Mouse (Mus musculus): Measurements from ENCODE around the gene Dydc2.
A peak's percentile ranks its signal among the peaks of the same experiment; 100 is the strongest.
"Not testable (repeated sequence)": the region's sequence is repeated elsewhere in the genome, so short reads cannot be mapped to it uniquely, and the experiment has no call there.

Dydc2 gene

DNA sequence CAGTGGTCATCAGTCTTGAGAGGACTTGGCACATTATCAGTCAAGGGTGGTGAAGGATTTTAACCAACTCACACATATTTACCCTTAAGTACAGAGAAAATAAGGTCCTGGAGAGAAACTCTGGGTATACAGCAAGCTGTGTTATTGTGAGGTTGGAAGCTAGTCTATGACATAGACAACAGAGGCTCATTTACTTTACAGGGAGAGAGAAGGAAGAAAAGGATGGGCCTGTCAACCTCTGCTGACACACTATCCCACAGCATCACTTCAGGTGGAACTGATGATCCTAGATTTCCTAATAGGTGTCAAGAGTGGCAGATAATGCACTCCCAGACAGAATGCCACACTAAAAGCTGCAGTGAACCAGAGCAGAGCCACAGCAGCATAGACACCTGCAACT lies at the start of gene Dydc2:
Gene Dydc2, minus strand, starts transcription at position 101 of the 400 bp plus-strand sequence.
- DNase-seq (ENCODE audit: low read depth, low spot score): no peak

DNA sequence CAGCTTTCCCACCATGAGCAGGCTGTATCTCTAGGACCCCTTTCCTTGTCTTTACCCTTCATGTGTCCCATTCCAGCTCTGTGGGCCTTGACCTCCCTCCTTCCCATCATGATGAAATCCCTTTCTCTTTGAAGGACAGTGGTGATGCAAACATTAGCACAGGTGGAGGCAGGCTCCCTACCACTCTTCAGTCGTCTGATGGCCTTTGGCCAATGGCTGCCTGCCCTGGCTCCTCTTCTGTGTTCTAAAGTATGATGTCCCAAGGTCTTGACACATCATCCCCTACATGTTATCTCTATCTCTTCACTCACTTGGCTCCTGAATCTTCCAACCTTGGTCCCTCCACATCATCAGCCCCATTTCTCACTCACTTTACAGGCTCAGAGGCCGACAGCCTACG lies 47.3 kb upstream of the Dydc2 start:
- DNase-seq (ENCODE audit: low read depth, low spot score): no peak

DNA sequence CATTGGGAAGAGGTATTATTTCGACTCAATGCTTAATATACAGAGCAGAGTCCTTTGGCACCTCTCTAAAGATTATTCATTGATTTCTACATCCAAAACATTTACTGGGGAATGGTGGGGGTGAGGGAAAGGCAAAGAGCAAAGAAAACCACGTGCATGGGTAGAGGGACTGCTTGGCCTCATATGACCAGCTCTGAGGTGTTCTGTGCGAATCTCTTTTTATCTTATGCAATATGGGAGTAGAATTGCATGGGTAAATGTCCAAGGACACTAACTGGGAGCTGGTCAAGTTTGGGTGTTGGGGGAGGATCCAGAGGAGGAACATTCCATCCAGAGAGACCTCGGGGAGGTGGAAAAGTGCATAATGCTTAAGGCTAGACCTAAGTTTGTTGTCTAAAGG lies 43.9 kb upstream of the Dydc2 start:
- DNase-seq (ENCODE audit: low read depth, low spot score): no peak

DNA sequence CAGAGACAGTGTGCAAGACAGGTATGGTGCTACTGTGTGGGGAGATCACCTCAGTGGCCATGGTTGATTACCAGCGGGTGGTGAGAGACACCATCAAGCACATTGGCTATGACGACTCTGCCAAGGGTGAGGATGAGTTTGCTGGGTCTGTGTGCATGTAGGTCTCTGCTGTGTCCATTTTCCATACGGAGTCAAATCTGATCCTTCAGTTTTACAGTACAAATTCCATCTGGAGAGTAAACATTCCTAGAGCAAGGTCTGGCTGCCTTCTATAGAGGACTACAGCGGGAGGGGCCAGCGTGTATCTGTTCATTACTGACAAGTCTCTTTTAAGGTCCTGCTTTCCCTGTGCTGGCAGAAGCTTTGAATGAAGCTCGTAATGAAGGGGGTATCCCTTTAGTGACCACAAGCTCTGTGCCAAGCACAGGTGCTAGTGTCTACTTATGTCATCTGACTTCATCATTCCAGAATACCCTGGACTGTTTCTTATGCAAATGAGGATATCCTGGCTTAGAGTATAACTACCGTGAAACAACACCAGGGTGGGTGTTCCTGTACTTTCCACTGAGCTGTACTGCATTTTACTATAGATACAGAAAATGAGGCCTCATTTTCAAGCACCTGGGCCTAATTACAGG lies 42.1 kb upstream of the Dydc2 start:
- DNase-seq (ENCODE audit: low read depth, low spot score): no peak

DNA sequence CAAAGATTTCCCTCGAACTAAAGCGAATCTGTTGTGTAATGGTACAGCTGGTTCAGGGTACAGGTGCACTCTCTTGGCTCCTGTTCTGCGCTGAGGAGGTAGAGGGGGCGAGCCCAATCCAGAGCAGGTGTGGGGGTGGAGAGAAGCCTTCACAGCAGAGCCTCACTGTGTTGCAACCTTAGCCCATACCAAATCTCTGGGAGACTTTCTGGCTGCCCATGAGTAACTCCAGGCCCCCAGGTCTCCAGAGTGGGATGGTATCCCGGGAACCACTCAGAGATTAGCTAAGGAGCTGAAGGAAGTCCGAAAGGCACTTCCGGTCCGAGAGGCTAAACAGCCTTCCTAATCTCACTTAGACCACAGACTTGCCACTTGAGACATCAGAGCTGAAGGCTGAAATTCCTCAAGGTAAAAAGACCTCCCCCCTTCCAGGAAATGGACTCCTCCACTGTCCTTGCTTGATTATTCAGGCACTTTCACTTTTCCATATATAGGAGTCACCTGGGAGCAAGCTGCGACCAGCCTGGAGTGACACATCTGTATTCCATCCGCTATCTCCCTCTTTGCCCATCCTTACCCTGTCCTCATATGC lies 35.9 kb upstream of the Dydc2 start, which contains the start of gene Mat1a:
Gene Mat1a, plus strand, starts transcription at position 183 of the 592 bp plus-strand sequence.
- DNase-seq (ENCODE audit: low read depth, low spot score): no peak

DNA sequence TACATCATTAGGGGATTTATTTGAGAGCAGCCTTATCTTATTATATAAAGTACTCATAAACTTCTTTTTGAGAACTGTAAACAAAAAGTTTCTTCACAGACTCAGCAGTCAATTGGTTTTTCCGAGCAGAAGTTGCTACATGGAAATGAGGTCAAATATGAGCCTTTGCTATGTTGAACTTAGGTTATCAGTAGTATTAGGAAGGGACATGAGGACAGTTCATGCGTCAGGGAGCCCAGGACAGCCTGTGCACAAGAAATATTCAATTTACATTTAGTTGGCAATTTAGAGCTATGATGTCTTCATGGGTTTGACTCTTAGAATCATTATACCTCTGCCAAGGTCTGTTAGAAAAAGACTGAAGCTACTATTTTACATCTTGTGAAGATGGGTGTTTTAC lies 33.3 kb upstream of the Dydc2 start:
- DNase-seq (ENCODE audit: low read depth, low spot score): no peak

DNA sequence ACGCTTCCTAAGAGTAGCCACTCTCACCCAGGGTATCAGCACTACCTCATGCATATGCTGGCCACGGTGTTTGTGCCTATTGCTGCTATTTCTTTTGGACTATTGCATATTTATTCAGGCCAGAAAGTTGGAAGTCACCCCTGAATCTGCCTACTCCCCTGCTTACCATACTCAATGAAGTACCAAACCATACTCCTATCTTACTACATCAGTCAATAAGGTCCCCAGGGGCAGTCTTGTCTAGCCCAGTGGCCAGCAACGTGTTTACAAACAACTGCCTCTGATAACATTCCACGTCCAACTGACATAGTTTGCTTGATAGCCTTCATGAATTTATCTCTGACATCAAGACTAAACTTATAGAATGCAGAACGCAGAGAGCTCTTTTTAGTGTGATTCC lies 32.2 kb upstream of the Dydc2 start:
- no peak for DNase-seq (ENCODE audit: low read depth, low spot score)

DNA sequence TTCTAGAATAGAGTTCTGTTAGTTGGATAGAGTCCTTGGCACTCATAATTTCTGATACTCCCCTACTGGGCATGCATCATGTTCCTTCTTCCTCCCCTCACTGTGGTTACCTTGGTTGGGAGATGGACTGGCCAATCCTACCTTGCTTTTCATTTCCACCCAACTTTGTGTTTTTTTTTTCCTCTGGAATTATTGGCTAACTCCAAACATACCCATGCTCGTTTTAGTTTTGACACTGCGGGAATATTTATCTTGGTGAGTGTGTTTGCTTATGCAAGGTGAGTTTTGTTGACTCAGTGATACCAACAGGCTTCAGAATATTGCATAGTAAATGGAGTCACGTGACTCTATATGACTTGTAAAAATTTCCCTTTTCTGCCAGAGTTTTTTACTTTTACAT lies 31.7 kb upstream of the Dydc2 start:
- DNase-seq (ENCODE audit: low read depth, low spot score): no peak

DNA sequence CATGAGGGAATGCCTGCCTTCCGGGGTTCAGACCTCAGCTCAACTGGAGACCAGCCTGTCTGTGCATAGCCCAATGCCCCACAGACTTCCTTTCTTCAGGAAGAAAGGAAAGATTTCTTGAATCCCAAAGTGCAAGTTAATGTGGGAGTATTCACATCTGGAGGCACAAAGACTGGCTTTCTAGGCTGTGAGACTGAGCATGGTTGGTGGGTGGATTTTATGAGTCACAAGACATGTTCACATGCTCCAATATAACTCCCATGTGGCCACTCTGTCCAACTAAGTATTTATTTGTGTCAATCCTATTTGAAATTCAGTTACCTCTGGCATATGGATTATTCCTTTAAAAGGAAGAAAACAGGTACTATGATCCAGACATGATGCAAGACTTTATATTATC lies 29.7 kb upstream of the Dydc2 start:
- peak; percentile 10 for DNase-seq (ENCODE audit: low read depth, low spot score)

DNA sequence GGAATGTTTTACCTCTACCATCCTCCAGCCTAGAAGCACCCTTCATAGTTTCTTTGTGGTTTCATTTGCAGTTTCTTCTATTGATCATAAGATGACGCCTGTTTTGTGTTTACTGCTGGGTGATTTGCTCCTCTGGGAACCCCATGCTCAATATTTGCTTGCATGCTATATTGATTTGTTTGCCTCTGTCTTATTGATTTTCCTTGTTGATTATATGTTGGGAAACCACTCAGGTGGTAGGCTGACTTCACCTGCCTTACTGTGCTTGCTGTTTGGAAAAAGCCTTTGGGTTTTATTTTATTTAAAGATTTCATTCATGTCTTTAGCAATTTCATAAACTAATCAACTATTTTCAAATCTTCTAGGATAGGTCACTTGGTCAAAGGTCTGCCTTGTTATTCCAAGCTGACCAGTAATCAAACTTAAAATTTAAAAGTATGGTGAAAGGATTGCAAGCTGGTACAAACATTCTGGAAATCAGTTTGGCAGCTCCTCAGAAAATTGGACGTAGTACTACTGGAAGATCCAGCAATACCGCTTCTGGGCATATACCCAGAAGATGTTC lies 27.4 kb upstream of the Dydc2 start:
- DNase-seq (ENCODE audit: low read depth, low spot score): no peak

DNA sequence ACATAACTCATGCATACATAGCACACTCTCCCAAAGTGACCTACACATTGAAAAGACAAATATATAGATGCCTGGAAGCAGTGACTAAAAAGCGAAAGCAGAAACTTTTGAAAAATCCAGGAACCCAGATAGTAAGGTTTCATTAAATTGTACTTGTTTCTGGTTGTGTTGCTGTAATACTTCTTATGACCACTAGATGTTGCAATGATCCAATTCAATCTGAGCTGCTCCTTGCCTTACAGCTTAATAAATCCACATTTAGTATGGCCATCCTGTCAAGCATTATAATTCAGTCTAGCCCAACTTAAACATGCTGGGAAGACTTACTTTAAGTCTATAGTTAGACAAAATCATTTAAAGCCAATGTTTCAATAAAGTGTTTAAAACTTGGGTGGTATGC lies 25.1 kb upstream of the Dydc2 start:
- DNase-seq (ENCODE audit: low read depth, low spot score): peak; percentile 40

DNA sequence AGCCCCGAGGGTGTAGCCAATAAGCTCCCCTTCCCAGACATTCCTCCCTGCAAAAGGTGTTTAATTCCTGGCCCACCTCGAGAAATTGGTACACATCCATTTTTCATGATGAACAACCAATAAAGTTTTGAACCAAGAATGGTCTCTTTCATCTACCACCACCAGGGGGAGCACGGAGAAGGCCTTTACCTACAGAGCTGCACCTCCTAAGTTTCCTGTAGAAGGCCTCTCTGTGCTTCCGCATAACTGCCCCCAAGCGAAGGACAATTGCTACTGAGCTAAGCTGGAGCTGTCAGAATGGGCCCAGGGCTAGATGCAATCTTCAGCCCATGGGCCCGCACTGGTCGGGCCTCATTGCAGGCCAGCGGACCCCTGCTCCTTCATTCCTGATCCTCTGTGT lies 21.8 kb upstream of the Dydc2 start:
- DNase-seq (ENCODE audit: low read depth, low spot score): peak; percentile 34

DNA sequence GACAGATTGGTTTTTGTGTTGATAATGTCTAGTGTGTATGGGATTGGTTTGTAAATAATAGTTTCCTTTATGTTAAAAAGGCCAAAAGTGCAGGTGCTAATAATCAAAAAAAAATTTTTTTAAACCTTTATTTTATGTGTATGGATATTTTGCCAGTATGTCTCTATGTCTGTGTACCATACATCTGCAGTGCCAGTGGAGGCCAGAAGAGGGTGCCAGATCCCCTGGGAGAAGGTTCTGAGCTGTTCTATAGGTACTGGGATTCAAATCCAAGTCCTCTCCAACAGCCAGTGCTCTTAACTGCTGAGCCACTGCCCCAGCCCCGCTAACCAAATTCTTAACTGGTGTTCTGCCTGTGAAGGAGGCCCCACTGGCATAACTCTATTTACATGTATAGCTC lies 18.5 kb upstream of the Dydc2 start:
- DNase-seq (ENCODE audit: low read depth, low spot score): peak; percentile 30

DNA sequence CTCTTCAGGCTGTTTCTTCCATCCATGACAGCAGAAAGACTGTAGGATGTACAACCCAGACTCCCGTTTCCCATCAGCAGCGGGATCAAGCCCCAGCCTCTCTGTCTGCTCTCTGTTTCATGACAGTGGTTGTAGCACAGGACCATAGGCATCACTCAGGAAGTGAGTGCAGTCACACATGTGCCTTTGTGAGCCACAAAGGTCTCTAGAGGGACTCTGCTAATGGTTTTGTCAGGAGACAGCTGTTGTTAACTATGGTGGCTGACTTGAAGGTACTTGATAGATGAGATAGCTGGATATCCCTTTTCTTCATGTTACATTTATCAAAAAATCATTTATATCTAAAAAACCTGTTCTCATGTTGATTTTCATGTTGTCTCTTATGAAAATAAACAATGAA lies 13.4 kb upstream of the Dydc2 start:
- no peak for DNase-seq (ENCODE audit: low read depth, low spot score)

DNA sequence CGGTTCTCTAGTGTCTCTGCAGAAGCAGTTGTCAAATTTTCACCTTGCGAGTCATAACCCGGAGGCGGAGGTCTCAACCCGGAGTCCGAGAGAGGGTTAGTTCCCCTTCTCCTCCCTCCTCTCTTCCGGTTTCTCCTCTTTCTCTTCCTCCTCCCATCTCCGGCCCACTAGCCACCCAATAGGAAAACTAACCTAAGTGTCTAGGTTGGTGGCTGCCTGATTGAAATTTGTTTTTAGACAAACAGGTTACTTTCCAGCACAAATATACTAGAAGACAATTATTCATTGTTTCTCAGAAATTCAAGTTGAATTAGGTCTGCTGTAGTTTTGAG lies 3.9 kb upstream of the Dydc2 start:
- no peak for DNase-seq (ENCODE audit: low read depth, low spot score)

DNA sequence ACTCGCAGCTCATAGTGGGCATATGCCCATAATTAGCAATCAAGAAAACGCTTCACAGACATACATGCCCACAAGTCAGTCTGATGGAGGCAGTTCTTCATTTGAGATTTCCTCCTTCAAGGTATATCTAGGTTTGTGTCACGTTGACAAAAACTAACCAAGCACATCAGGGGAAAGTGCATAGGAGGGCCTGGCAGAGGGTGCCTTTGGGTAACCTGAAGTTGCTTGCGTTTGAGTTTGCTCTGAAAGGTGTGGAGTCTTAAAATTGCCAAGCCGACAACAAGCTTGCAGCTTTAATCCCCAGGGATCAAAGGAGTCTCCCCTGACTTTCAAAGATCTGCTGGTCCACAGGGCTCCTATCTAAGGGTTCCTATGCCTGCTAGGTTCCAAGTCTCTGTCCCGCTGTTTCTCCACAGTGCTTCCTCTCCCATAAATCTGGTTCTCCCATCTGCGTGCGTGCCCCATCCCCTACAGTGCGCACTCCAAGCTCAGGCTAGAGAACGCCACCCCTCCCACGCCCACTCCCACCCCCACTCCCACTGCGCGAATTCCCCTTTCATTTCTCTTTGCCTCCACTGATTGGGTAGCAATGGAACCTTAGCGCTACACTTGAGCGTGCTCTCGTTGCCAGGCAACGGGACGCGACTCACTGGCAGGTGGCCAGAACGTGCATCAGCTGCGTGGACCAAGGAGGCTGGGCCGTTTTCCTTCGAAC lies 3.4 kb upstream of the Dydc2 start, which contains the start of gene Dydc1:
Gene Dydc1, plus strand, starts transcription at position 683 of the 715 bp plus-strand sequence.
- no peak for DNase-seq (ENCODE audit: low read depth, low spot score)

DNA sequence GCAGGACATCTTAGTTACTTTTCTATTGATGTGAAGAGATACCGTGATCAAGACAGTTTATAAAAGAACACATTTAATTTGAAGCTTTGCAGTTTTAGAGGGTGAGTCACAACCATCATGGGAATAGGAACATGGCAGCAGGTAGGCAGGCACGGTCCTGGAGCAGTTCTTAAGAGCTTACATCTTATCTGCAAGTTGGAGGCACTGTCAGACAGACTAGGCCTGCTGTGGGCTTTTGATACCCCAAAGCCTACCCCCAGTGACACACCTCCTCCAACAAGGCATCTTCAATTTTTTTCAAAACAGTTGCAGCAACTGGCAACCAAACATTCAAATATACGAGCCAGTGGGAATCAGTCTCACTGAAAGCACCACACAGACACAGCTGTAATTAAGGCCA lies 1.3 kb upstream of the Dydc2 start:
- DNase-seq (ENCODE audit: low read depth, low spot score): no peak

DNA sequence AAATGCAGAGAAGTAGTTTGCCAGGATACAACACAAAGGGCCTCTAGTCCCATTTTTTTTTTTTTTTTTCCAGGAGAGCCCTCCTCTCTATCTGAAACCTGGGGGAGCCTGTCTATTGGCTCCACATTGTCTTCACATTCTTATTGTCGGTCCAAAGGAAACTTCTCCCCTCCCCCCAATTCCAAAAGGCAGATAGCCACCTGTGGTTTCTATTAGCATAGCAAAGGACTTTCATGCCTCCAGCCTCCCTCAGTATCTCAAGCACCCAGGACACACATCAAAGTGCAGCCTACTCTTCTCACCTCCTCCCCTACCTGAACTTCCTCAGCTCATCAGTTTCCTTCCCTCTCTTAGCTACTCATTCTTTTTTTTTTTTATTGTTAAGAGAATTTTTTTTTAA lies 2.6 kb downstream of the Dydc2 start:
- no peak for DNase-seq (ENCODE audit: low read depth, low spot score)

DNA sequence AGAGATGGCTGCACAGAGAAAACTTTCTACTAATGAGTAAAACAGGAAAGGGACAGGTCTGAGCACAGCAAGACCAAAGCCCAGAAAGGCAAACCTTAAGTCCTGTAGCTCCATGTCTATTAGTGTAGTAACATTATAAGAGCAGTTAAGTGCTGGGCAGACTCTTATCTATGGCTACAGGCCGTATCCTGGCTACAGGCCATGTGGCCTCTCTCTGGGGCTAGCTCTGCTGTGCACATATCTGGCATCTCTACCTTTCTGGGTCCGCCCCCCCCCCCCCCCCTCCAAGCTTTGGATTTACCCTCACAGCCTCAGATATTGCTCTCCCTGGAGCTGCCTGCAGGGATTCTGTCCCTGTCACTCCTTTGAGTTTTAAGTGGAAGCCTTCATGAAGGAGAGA lies 3.8 kb downstream of the Dydc2 start:
- no peak for DNase-seq (ENCODE audit: low read depth, low spot score)

DNA sequence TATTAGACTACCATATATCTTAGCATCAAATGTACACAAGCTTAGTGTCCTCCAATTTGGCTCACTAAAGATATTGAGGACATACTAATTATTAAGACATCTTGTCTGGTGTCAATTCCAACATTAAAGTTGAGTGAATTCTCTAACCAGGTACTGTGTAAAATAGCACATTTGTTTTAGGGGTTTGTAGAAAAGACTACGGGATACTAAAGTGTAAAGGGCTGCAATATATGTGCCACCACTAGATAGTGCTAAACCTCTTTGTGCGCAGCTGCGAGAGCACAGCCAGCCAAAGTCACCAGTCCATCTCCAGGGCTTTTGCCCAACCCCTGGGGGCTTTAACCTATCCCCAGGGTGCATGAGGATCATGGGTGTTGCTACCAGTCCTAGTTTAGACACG lies 15.8 kb downstream of the Dydc2 start:
- not testable (repeated sequence) for DNase-seq (ENCODE audit: low read depth, low spot score)

DNA sequence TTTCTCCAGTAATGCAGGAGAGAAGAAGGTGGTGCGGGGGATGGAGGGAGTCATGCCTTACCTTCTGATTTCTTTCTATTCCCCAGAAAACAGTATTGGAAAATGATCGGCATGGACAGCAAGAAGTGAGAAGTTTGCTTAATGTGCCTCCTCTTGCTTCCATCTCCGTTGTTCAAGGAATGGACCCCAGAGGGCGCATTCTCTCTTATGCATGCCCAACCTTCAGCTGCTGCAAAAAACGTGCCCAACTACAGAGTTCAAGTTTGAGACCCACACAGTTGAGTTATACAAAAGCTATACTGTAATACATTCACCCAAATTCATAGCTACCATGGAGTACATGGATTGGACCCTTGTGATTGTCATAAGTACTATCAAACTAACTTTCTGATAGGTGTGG lies 16.5 kb downstream of the Dydc2 start:
- DNase-seq (ENCODE audit: low read depth, low spot score): no peak

DNA sequence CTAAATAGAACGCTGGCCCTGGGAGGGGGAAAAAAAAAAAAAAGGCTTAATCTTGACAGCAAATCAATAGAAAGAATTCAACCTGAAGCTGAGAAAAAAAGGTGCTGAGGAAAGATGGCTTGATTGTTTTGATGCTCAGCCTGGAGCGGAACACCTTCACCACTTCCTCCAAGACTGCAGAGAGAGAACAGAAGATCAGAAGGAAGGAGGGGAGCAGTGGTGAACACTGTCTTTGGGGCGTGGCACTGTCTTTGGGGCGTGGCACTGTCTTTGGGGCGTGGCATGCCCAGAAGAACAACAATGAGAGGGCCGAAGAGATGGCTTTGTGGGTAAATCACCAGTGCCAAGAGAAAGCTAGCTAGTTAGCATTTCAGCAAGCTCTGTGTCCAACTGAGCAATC lies 18.5 kb downstream of the Dydc2 start:
- no peak for DNase-seq (ENCODE audit: low read depth, low spot score)

DNA sequence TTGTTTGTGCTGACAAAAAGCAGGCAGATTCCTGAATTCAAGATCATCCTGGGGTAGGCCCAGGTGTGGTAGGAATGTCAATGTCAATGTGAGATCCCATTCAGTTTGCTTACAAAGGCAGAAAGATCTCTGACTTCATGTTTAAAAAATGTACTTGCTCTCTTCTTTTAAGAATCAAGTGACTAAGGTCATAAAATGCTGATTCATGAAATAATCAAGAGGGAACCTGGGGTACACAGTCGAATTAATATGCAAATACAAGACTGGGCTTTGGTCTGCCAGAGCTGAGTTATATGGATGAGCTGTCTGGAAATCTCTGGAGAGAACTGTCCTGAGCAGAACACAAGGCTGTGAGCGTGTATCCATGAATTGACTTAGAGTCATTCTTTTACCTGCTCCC lies 21.6 kb downstream of the Dydc2 start:
- no peak for DNase-seq (ENCODE audit: low read depth, low spot score)

All from 3T3-L1 (cell line).